Mouse (Mus musculus): ENCODE data around the gene Tal1. TPM values are rescaled to one million over a fixed set of nuclear protein-coding genes. Genes with fewer than 3 reads are reported as not detected.

Tal1 gene
- polyA plus RNA-seq, 1 experiment from 2014 or later, result 1.4 TPM

Other genes starting within 250 kb of the Tal1 start
- 0.09 and 0.14 TPM in 2 replicates for gene Gm12830, start 234.7 kb upstream of the Tal1 start, polyA plus RNA-seq (2015; fragmentation: Nextera tagmentation; extraction: Ambion mirVana)
- gene Foxd2, start 147.6 kb upstream of the Tal1 start, polyA plus RNA-seq (2015; fragmentation: Nextera tagmentation; extraction: Ambion mirVana), result 5.2 and 5.5 TPM in 2 replicates
- gene Foxe3, start 130.4 kb upstream of the Tal1 start, polyA plus RNA-seq (2015; fragmentation: Nextera tagmentation; extraction: Ambion mirVana), result not detected in 2 replicates
- 91.9 and 101 TPM in 2 replicates for gene Cmpk1, start 69.2 kb upstream of the Tal1 start, polyA plus RNA-seq (2015; fragmentation: Nextera tagmentation; extraction: Ambion mirVana)
- 12.5 and 13.1 TPM in 2 replicates for gene Stil, start 56.3 kb upstream of the Tal1 start, polyA plus RNA-seq (2015; fragmentation: Nextera tagmentation; extraction: Ambion mirVana)
- gene Pdzk1ip1, start 32.3 kb downstream of the Tal1 start, polyA plus RNA-seq (2015; fragmentation: Nextera tagmentation; extraction: Ambion mirVana), result 161 and 191 TPM in 2 replicates
- 0.57 and 0.86 TPM in 2 replicates for gene Cyp4x1, start 77.9 kb downstream of the Tal1 start, polyA plus RNA-seq (2015; fragmentation: Nextera tagmentation; extraction: Ambion mirVana)
- not detected in 2 replicates for gene Cyp4a29, start 185.7 kb downstream of the Tal1 start, polyA plus RNA-seq (2015; fragmentation: Nextera tagmentation; extraction: Ambion mirVana)
- gene Cyp4a12a, start 242.6 kb downstream of the Tal1 start, polyA plus RNA-seq (2015; fragmentation: Nextera tagmentation; extraction: Ambion mirVana), result 0.21 TPM in 1 of 2 replicates, not detected in the other